ENCODE assay signal across 8 mouse cellular contexts in genomic region chr6:21851346-21851595, GRCm38 (mm10). TPM values are rescaled to one million over a fixed set of nuclear protein-coding genes. Genes with fewer than 3 reads are reported as not detected.
DNase-seq lines count a peak whose midpoint lies in the region; ATAC-seq and TF ChIP-seq lines count a peak whose summit lies in the region.

No protein-coding gene starts in this region.

- H3K36me3 ChIP-seq in embryonic facial prominence, embryonic 14.5 days (ENCODE audit: control insufficient read depth, insufficient read depth, low read length), result no peaks in the 10 kb centered on the region
- H3K36me3 ChIP-seq in hindbrain, postnatal 0 days (ENCODE audit: insufficient read depth, low read length), result no peaks in the 10 kb centered on the region
- no peaks in the 10 kb centered on the region for H3K36me3 ChIP-seq in midbrain, postnatal 0 days (ENCODE audit: insufficient read depth, low read length)

- ATAC-seq in embryonic facial prominence, embryonic 14.5 days (ENCODE audit: low read depth), result no peak
- no peak; the same call in 1 of the 2 replicates for ATAC-seq in hindbrain, postnatal 0 days
- no peak; the same call in 1 of the 2 replicates for ATAC-seq in midbrain, postnatal 0 days (ENCODE audit: low FRiP score)

- H3K4me1 ChIP-seq in embryonic facial prominence, embryonic 14.5 days (ENCODE audit: control insufficient read depth, insufficient read depth, low read length), result no peaks in the 10 kb centered on the region; the same call in 1 of the 2 replicates
- no peaks in the 10 kb centered on the region for H3K4me1 ChIP-seq in hindbrain, postnatal 0 days (ENCODE audit: insufficient read depth, low read length)
- peaks cover 3% of the 10 kb centered on the region; the same call in 1 of the 2 replicates for H3K4me1 ChIP-seq in midbrain, postnatal 0 days (ENCODE audit: insufficient read depth, low read length)

- peak overlapping the region; percentile 81 for H3K9ac ChIP-seq in embryonic facial prominence, embryonic 14.5 days (ENCODE audit: low read depth, low read length)
- H3K9ac ChIP-seq in hindbrain, postnatal 0 days (replicated peaks; ENCODE audit: low read length), result peak overlapping the region; percentile 83
- peak overlapping the region; percentile 62 for H3K9ac ChIP-seq in midbrain, postnatal 0 days (replicated peaks; ENCODE audit: low read length, poor library complexity, severe bottlenecking)

- no peak for DNase-seq in layer of hippocampus, adult 2 months (ENCODE audit: low spot score in 2 of 2)
- DNase-seq in layer of hippocampus, postnatal 10 days (ENCODE audit: low spot score in 2 of 2), result no peak
- no peak for DNase-seq in embryonic facial prominence, embryonic 14.5 days (ENCODE audit: low spot score)
- DNase-seq in hindbrain, postnatal 0 days (ENCODE audit: low spot score), result no peak
- DNase-seq in midbrain, postnatal 0 days (ENCODE audit: low spot score), result no peak
- no peak for DNase-seq in layer of hippocampus, postnatal 25 days (ENCODE audit: extremely low spot score in 1 of 2, low spot score in 1 of 2)
- DNase-seq in urinary bladder, postnatal 4 days (ENCODE audit: low spot score in 2 of 2), result no peak
- DNase-seq in kidney, postnatal 14 days, result no peak

- no peak for TF ChIP-seq CTCF in layer of hippocampus, adult 2 months (conservative IDR thresholded peaks at IDR 0.05)
- peak; percentile 74; the same call in 1 of the 2 replicates for TF ChIP-seq CTCF in hindbrain, postnatal 0 days (IDR thresholded peaks at IDR 0.05; ENCODE audit: low read depth)
- TF ChIP-seq CTCF in midbrain, postnatal 0 days (IDR thresholded peaks at IDR 0.05), result no peak

- peak overlapping the region; percentile 88 for H3K4me3 ChIP-seq in layer of hippocampus, adult 2 months
- H3K4me3 ChIP-seq in embryonic facial prominence, embryonic 14.5 days (ENCODE audit: low read depth, low read length), result peak overlapping the region; percentile 88
- peak overlapping the region; percentile 87 for H3K4me3 ChIP-seq in hindbrain, postnatal 0 days (ENCODE audit: low read length)
- H3K4me3 ChIP-seq in midbrain, postnatal 0 days (ENCODE audit: low read depth, low read length), result peak overlapping the region; percentile 63

- 3% methylated on average over 5 of the region's 5 CpGs for WGBS in embryonic facial prominence, embryonic 14.5 days
- WGBS in hindbrain, postnatal 0 days, result 0% methylated on average over 5 of the region's 5 CpGs
- WGBS in midbrain, postnatal 0 days, result 0% methylated on average over 5 of the region's 5 CpGs

- peak overlapping the region; percentile 62 for H3K4me2 ChIP-seq in embryonic facial prominence, embryonic 14.5 days (ENCODE audit: low read depth, low read length)
- H3K4me2 ChIP-seq in hindbrain, postnatal 0 days (ENCODE audit: low read depth, low read length), result peak overlapping the region; percentile 79
- peak overlapping the region; percentile 62 for H3K4me2 ChIP-seq in midbrain, postnatal 0 days (ENCODE audit: low read depth, low read length, poor library complexity, severe bottlenecking)

- H3K9me3 ChIP-seq in embryonic facial prominence, embryonic 14.5 days (ENCODE audit: control insufficient read depth, low read length), result no peaks in the 10 kb centered on the region
- H3K9me3 ChIP-seq in hindbrain, postnatal 0 days (ENCODE audit: low read length), result no peaks in the 10 kb centered on the region
- no peaks in the 10 kb centered on the region for H3K9me3 ChIP-seq in midbrain, postnatal 0 days (ENCODE audit: low read length)

- H3K27ac ChIP-seq in layer of hippocampus, adult 2 months, result peak overlapping the region; percentile 81
- peak overlapping the region; percentile 80; the same call in 1 of the 2 replicates for H3K27ac ChIP-seq in embryonic facial prominence, embryonic 14.5 days (replicated peaks; ENCODE audit: low read depth, low read length)
- peak overlapping the region; percentile 84; the same call in 1 of the 2 replicates for H3K27ac ChIP-seq in hindbrain, postnatal 0 days
- no peak overlapping the region for H3K27ac ChIP-seq in midbrain, postnatal 0 days (ENCODE audit: low read depth, low read length)

- no peaks in the 10 kb centered on the region for H3K27me3 ChIP-seq in embryonic facial prominence, embryonic 14.5 days (replicated peaks; ENCODE audit: control insufficient read depth, insufficient read depth, low read length)
- no peaks in the 10 kb centered on the region for H3K27me3 ChIP-seq in hindbrain, postnatal 0 days (ENCODE audit: insufficient read depth, low read length)
- no peaks in the 10 kb centered on the region for H3K27me3 ChIP-seq in midbrain, postnatal 0 days (ENCODE audit: insufficient read depth, low read length)

RNA-seq across cellular contexts. Expression of gene Tspan12, which starts 1.0 kb away (rescaled TPM):
- 10 to 100 TPM; 27.8 to 29.2 TPM for total RNA-seq in layer of hippocampus, adult 2 months (2021)
- total RNA-seq in layer of hippocampus, postnatal 10 days (2021), result 10 to 100 TPM; 27.9 to 33.2 TPM
- 50.5 and 52.8 TPM in 2 replicates for polyA plus RNA-seq in embryonic facial prominence, embryonic 14.5 days (2014; fragmentation: Nextera tagmentation; extraction: Ambion mirVana)
- 24.8 and 36.7 TPM in 2 replicates for total RNA-seq in hindbrain, postnatal 0 days (2014; rRNA removed)
- 62.5 and 65.6 TPM in 2 replicates for polyA plus RNA-seq in hindbrain, postnatal 0 days (2015; fragmentation: Nextera tagmentation; extraction: Ambion mirVana)
- 22.5 and 30.2 TPM in 2 replicates for total RNA-seq in midbrain, postnatal 0 days (2014; rRNA removed)
- polyA plus RNA-seq in midbrain, postnatal 0 days (2015; fragmentation: Nextera tagmentation; extraction: Ambion mirVana), result 50.0 and 54.7 TPM in 2 replicates
- total RNA-seq in layer of hippocampus, postnatal 25 days (2021), result 10 to 100 TPM; 29.3 to 34.5 TPM
